Mouse (Mus musculus) bone marrow, adult 2 months (tissue): ENCODE results near the gene Phf21b.

Source experiments
- CTCF ChIP-seq: fragments of 200-500 bp; IDR thresholded peaks from 2 replicates; pipeline ENCODE4 v1.5.1; 2011; ENCODE audit warnings: low read length, control low read depth; ENCODE audit not compliant: control insufficient read depth, insufficient read depth
- POLR2A ChIP-seq: fragments of 200-500 bp; IDR thresholded peaks from 2 replicates; pipeline ENCODE4 v1.6.1; 2011; ENCODE audit warnings: low read depth, mild to moderate bottlenecking, control low read depth, low read length, borderline replicate concordance; ENCODE audit not compliant: control insufficient read depth

DNA sequence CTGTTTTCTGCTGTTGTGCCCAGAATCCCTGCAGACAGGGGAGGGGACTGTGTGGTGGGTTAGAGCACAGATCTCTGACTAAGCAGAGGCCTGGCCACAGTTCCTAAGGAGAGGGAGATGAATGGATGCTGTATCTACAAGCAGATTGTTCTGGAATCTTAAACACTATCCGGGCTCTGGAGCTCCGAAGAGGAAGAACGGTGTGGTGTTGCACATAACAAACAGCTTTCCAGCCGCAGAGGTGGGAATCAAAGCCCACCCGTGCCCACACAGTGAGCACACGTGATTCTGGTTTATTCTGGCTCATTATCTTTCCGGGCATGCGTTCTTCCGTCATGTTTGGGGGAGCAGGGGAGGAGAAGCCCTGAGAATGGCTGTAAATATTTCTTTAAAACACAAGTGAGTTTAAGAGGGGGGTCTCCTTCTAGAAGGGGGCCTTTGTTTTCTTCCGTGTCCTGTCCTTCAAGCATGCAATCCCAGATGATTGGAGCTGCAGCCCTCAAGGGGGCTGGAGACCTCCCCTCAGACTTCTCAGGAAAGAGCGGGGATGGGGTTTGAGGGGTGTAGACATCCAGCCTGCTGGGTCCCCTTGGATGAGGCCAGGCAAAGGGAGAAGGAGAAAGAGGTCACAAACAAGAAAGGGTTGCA, 119.4 kb downstream of the Phf21b start:
- TF ChIP-seq CTCF (no peak), POLR2A (no peak)
